Mouse (Mus musculus): Measurements from ENCODE around the gene Cd8a.

GRCm38 (mm10) chr6:71373249-71373775 lies at the start of gene Cd8a:
- TF ChIP-seq POLR2A (IDR thresholded peaks at IDR 0.05; ENCODE audit: borderline replicate concordance, extremely low read depth, insufficient read depth, insufficient read length, poor library complexity, severe bottlenecking) (no peak), CTCF (IDR thresholded peaks at IDR 0.05; ENCODE audit: borderline replicate concordance, extremely low read depth, insufficient read depth, insufficient read length) (no peak)

All from brain, embryonic 14.5 days (tissue).